Mouse (Mus musculus): ENCODE results near the gene Pgbd5. TPM values are rescaled to one million over a fixed set of nuclear protein-coding genes. Genes with fewer than 3 reads are reported as not detected.

Pgbd5 gene
- total and polyA plus RNA-seq, 3 experiments = 0.89 to 3.9 (median 3.1) TPM

GRCm38 (mm10) chr8:124384336-124384735 is 55.1 kb downstream of the Pgbd5 start:
- H3K36me3 ChIP-seq (replicated peaks in 1 of 2; ENCODE audit: control insufficient read depth in 1 of 2, insufficient read depth in 1 of 2, low read length in 1 of 2) = no peaks in the 10 kb centered on the region
- peaks cover 4% of the 10 kb centered on the region for H3K27me3 ChIP-seq (replicated peaks)
- H3K9ac ChIP-seq (ENCODE audit: insufficient read depth, low read depth) = no peak overlapping the region
- no peak overlapping the region for H3K27ac ChIP-seq (ENCODE audit: insufficient read depth, low read depth)
- no peak for DNase-seq (ENCODE audit: extremely low read depth)
- no peak overlapping the region for H3K4me3 ChIP-seq (replicated peaks in 1 of 3; ENCODE audit: low read depth in 2 of 3, low read length in 2 of 3, poor library complexity in 1 of 3)
- dilution Hi-C loops (cut with MboI; ENCODE audit: extremely low pct_ligation_motif_present, extremely low pct_unique_long_range_greater_than_20kb, low sequenced_read_pairs) (no loop called here), in situ Hi-C loops (cut with MboI; ENCODE audit: low pct_ligation_motif_present, low pct_unique_long_range_greater_than_20kb, low sequenced_read_pairs) (no loop called here)
- H3K4me2 ChIP-seq (ENCODE audit: insufficient read depth, low read depth, poor library complexity, severe bottlenecking) = no peak overlapping the region
- no peaks in the 10 kb centered on the region for H3K9me3 ChIP-seq (replicated peaks; ENCODE audit: low read length)
- no peak for TF ChIP-seq BHLHE40 (IDR thresholded peaks at IDR 0.05; ENCODE audit: low read depth, low read length)
- TF ChIP-seq UBTF (IDR thresholded peaks at IDR 0.05; ENCODE audit: low read depth, low read length) = no peak
- TF ChIP-seq JUND (conservative IDR thresholded peaks at IDR 0.05; ENCODE audit: low read depth, low read length) = no peak
- TF ChIP-seq RAD21 (IDR thresholded peaks at IDR 0.05; ENCODE audit: low read depth, low read length) = no peak
- TF ChIP-seq CHD2 (IDR thresholded peaks at IDR 0.05; ENCODE audit: low read length) = no peak
- TF ChIP-seq ELF1 (IDR thresholded peaks at IDR 0.05; ENCODE audit: low read depth, low read length) = no peak
- no peak for TF ChIP-seq MAFK (IDR thresholded peaks at IDR 0.05; ENCODE audit: insufficient replicate concordance, low read length)
- no peak for TF ChIP-seq EP300 (IDR thresholded peaks at IDR 0.05; ENCODE audit: low read length)
- no peak for TF ChIP-seq E2F4 (IDR thresholded peaks at IDR 0.05; ENCODE audit: insufficient replicate concordance, low read depth, low read length)
- TF ChIP-seq ETS1 (conservative IDR thresholded peaks at IDR 0.05; ENCODE audit: low read depth, low read length) = no peak
- TF ChIP-seq HCFC1 (IDR thresholded peaks at IDR 0.05; ENCODE audit: low read depth, low read length) = no peak
- TF ChIP-seq MXI1 (IDR thresholded peaks at IDR 0.05; ENCODE audit: low read depth, low read length) = no peak
- TF ChIP-seq ZKSCAN1 (IDR thresholded peaks at IDR 0.05; ENCODE audit: borderline replicate concordance, low read depth, low read length) = no peak
- TF ChIP-seq ZNF384 (IDR thresholded peaks at IDR 0.05; ENCODE audit: low read depth, low read length) = no peak
- TF ChIP-seq USF2 (conservative IDR thresholded peaks at IDR 0.05; ENCODE audit: low read depth, low read length) = no peak
- TF ChIP-seq RCOR1 (conservative IDR thresholded peaks at IDR 0.05; ENCODE audit: low read depth, low read length) = no peak
- peaks cover 16 to 52% of the 10 kb centered on the region in 2 experiments for H3K4me1 ChIP-seq (ENCODE audit: control insufficient read depth in 1 of 2, insufficient read depth in 2 of 2)
- H3K79me2 ChIP-seq (replicated peaks; ENCODE audit: control insufficient read depth, extremely low read depth, insufficient read depth, poor library complexity, severe bottlenecking) = no peaks in the 10 kb centered on the region

- Histone ChIP-seq H3K27me3 (replicated peaks) (peaks cover 4% of the 10 kb centered on the region), H3K36me3 (replicated peaks in 1 of 2; ENCODE audit: control insufficient read depth in 1 of 2, insufficient read depth in 1 of 2, low read length in 1 of 2) (no peaks in the 10 kb centered on the region), H3K79me2 (replicated peaks; ENCODE audit: control insufficient read depth, extremely low read depth, insufficient read depth, poor library complexity, severe bottlenecking) (no peaks in the 10 kb centered on the region), H3K27ac (ENCODE audit: insufficient read depth, low read depth) (no peak overlapping the region), H3K9ac (ENCODE audit: insufficient read depth, low read depth) (no peak overlapping the region), H3K4me3 (replicated peaks in 1 of 3; ENCODE audit: low read depth in 2 of 3, low read length in 2 of 3, poor library complexity in 1 of 3) (no peak overlapping the region), H3K4me1 (ENCODE audit: control insufficient read depth in 1 of 2, insufficient read depth in 2 of 2) (peaks cover 21 to 59% of the 10 kb centered on the region in 2 experiments), H3K9me3 (replicated peaks; ENCODE audit: low read length) (no peaks in the 10 kb centered on the region), H3K4me2 (ENCODE audit: insufficient read depth, low read depth, poor library complexity, severe bottlenecking) (no peak overlapping the region)
- no peak for DNase-seq (ENCODE audit: extremely low read depth)
- TF ChIP-seq CHD2 (IDR thresholded peaks at IDR 0.05; ENCODE audit: low read length) = no peak
- TF ChIP-seq ZKSCAN1 (IDR thresholded peaks at IDR 0.05; ENCODE audit: borderline replicate concordance, low read depth, low read length) = no peak
- TF ChIP-seq MYC (IDR thresholded peaks at IDR 0.05; ENCODE audit: low read depth, low read length) = no peak
- TF ChIP-seq PAX5 (IDR thresholded peaks at IDR 0.05; ENCODE audit: low read length) = no peak
- no peak for TF ChIP-seq HCFC1 (IDR thresholded peaks at IDR 0.05; ENCODE audit: low read depth, low read length)
- no peak for TF ChIP-seq KAT2A (IDR thresholded peaks at IDR 0.05; ENCODE audit: insufficient replicate concordance, low read length)
- TF ChIP-seq IRF4 (IDR thresholded peaks at IDR 0.05; ENCODE audit: low read depth, low read length) = no peak
- TF ChIP-seq BHLHE40 (IDR thresholded peaks at IDR 0.05; ENCODE audit: low read depth, low read length) = no peak
- TF ChIP-seq CTCF (conservative IDR thresholded peaks at IDR 0.05 in 1 of 2, IDR thresholded peaks at IDR 0.05 in 1 of 2; ENCODE audit: low read depth in 2 of 2, low read length in 2 of 2) = no peak
- no peak for TF ChIP-seq POLR2AphosphoS2 (IDR thresholded peaks at IDR 0.05; ENCODE audit: low read depth, low read length)
- TF ChIP-seq USF1 (IDR thresholded peaks at IDR 0.05; ENCODE audit: low read depth, low read length) = no peak
- TF ChIP-seq NRF1 (IDR thresholded peaks at IDR 0.05; ENCODE audit: low read depth, low read length) = no peak
- TF ChIP-seq TBP (conservative IDR thresholded peaks at IDR 0.05; ENCODE audit: low read depth, low read length) = no peak
- TF ChIP-seq MAX (IDR thresholded peaks at IDR 0.05; ENCODE audit: low read length) = no peak
- TF ChIP-seq JUND (conservative IDR thresholded peaks at IDR 0.05; ENCODE audit: low read depth, low read length) = no peak
- no peak for TF ChIP-seq JUN (IDR thresholded peaks at IDR 0.05; ENCODE audit: insufficient read depth, low read depth, low read length)
- TF ChIP-seq EP300 (IDR thresholded peaks at IDR 0.05; ENCODE audit: low read length) = no peak
- no peak for TF ChIP-seq NELFE (IDR thresholded peaks at IDR 0.05; ENCODE audit: low read depth, low read length)
- TF ChIP-seq SMC3 (IDR thresholded peaks at IDR 0.05; ENCODE audit: low read depth, low read length) = no peak
- dilution Hi-C loops (cut with MboI; ENCODE audit: extremely low pct_ligation_motif_present, extremely low pct_unique_long_range_greater_than_20kb, low sequenced_read_pairs) = no loop called here
- in situ Hi-C loops (cut with MboI; ENCODE audit: low pct_ligation_motif_present, low pct_unique_long_range_greater_than_20kb, low sequenced_read_pairs) = no loop called here
These were observed 57.2 kb downstream of the Pgbd5 start for GRCm38 (mm10) chr8:124382235-124382634.

Measured in CH12.LX (cell line).